Mouse (Mus musculus): ENCODE results near the gene Eapp.

Eapp gene

DNA sequence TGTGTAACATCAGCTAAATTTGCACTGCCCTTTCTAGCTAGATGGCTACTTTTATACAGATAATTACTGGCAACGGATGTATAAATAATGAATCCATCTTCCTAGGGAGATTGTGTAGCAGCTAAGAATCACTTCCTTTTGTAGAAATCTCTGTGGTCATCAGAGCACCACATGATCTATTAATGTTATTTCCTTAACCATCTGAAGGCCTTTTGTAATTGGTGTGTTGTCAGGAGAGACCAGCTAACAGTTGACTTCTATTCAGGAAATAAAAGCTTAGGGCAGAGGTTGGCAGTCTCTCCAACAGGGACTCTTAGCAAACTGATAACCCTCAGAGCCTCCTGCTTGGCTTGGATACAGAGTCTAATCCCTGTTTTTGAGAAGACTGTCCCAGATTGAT lies 58.7 kb downstream of the Eapp start:
- peak; percentile 58 for DNase-seq (ENCODE audit: low read depth)

DNA sequence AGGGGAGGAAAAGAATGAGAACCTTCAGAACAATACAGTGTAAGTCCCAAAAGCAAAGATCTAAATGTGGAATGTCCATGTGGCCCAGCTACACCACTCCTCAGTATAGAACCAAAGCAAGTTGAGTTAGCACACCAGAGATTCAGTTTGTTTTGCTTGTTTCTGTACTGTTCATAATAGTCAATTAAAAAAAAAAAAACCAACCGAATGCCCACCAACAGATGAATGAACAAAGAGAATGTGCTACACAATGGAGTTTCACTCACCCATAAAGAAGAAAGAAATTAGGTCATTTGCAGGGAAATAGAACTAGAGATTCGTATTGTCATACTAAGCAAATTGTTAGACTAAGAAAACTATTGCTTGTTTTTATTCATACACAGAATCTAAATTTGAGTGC lies 63.6 kb downstream of the Eapp start:
- DNase-seq (ENCODE audit: low read depth): no peak

DNA sequence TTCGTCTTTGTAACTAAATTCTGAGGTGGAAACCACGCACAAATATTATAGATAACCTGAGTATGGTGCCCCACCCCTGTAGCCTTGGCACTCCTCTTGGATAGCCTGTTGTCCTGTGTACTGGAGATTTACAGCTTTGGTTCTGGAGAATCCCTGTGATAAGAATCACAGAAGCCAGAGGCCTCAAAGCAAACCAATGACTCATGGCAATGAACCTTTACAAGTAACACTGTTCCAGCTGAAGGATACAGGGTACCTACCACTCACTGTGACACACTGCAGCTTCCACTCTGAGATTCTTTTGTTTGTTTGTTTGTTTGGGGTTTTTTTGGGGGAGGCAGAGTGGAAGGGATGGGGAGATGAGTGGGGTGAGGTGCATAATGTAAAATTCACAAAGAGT lies 73.8 kb downstream of the Eapp start:
- no peak for DNase-seq (ENCODE audit: low read depth)

Measured in 416B (cell line).